Mouse (Mus musculus) stomach, postnatal 0 days (tissue): ENCODE measurements around the gene Supt3. TPM values are rescaled to one million over a fixed set of nuclear protein-coding genes. Genes with fewer than 3 reads are reported as not detected.

ENCODE experiments used
- ATAC-seq: fragments of 200-750 bp; cut with Nextera tagmentation; 2 replicates; pipeline ENCODE4 v1.8.0; 2017; ENCODE audit not compliant: low FRiP score, low TSS enrichment
- DNase-seq: peaks from one replicate; pipeline ENCODE4 v3.0.0-alpha.2; 2016; ENCODE audit warnings: low spot score
- H3K27ac ChIP-seq: fragments of 300-500 bp; sonication (generic); replicated peaks from 2 replicates; pipeline ENCODE4 v1.5.1; 2014; ENCODE audit warnings: mild to moderate bottlenecking, control low read depth
- H3K27me3 ChIP-seq: fragments of 300-500 bp; sonication (generic); 2 replicates; pipeline ENCODE4 v1.6.1; 2014; ENCODE audit warnings: low read length; ENCODE audit not compliant: control insufficient read depth, insufficient read depth
- H3K36me3 ChIP-seq: fragments of 300-500 bp; sonication (generic); 2 replicates; pipeline ENCODE4 v1.6.1; 2014; ENCODE audit warnings: low read length, mixed read lengths; ENCODE audit not compliant: control insufficient read depth, insufficient read depth
- H3K4me1 ChIP-seq: fragments of 300-500 bp; sonication (generic); replicated peaks from 2 replicates; pipeline ENCODE4 v1.6.1; 2014; ENCODE audit warnings: antibody characterized with exemption; ENCODE audit not compliant: control insufficient read depth, insufficient read depth
- H3K4me2 ChIP-seq: fragments of 300-500 bp; sonication (generic); replicated peaks from 2 replicates; pipeline ENCODE4 v1.6.1; 2014; ENCODE audit warnings: low read depth, mild to moderate bottlenecking, control low read depth, moderate library complexity
- H3K4me3 ChIP-seq: fragments of 300-500 bp; sonication (generic); 2 replicates; pipeline ENCODE4 v1.5.1; 2014; ENCODE audit warnings: low read depth, low read length, control low read depth
- H3K9ac ChIP-seq: fragments of 300-500 bp; sonication (generic); 2 replicates; pipeline ENCODE4 v1.6.1; 2014; ENCODE audit warnings: mild to moderate bottlenecking, low read length, control low read depth, mixed read lengths
- H3K9me3 ChIP-seq: fragments of 300-500 bp; sonication (generic); 2 replicates; pipeline ENCODE4 v1.6.1; 2016; ENCODE audit warnings: low read length; ENCODE audit not compliant: control insufficient read depth
- CTCF ChIP-seq: IDR thresholded peaks from 2 replicates; pipeline ENCODE4 v1.5.1; 2016; ENCODE audit warnings: antibody characterized with exemption, low read depth, mild to moderate bottlenecking, moderate library complexity
- EP300 ChIP-seq: optimal IDR thresholded peaks from 2 replicates; pipeline ENCODE3; 2016; ENCODE audit warnings: antibody characterized with exemption
- WGBS: fragments of 180-500 bp; shearing (Covaris S2); extraction: QIAGEN DNeasy Blood & Tissue Kit; methylation state at CpG from one replicate; pipeline ENCODE4 v1.1.7; 2014; 5-methylcytosine and 5-hydroxymethylcytosine counted together
- polyA plus RNA-seq: library from polyadenylated mRNA; unstranded; fragments of >200 nt; fragmentation: Nextera tagmentation; extraction: Ambion mirVana; gene quantifications from 2 replicates; pipeline ENCODE4 v1.2.1, GENCODE M21; 2015

The Supt3 gene
- polyA plus RNA-seq, 1 experiment from 2014 or later, result 8.9 TPM

- Histone ChIP-seq H3K4me1 (no peaks in the 10 kb centered on the region), H3K27me3 (no peaks in the 10 kb centered on the region), H3K9me3 (no peaks in the 10 kb centered on the region), H3K27ac (no peak overlapping the region), H3K9ac (no peak overlapping the region), H3K4me3 (no peak overlapping the region), H3K36me3 (no peaks in the 10 kb centered on the region), H3K4me2 (no peak overlapping the region)
- ATAC-seq (no peak), DNase-seq (peak; percentile 12)
- no peak for TF ChIP-seq CTCF
- no peak for TF ChIP-seq EP300
- 58% methylated on average over 6 of the region's 6 CpGs for WGBS
Observed at GRCm38 (mm10) chr17:45032209-45032608, 255.3 kb downstream of the Supt3 start.

- WGBS, result 66% methylated on average over 7 of the region's 7 CpGs
Observed at GRCm38 (mm10) chr17:45033617-45034016, 256.7 kb downstream of the Supt3 start.

GRCm38 (mm10) chr17:45041084-45041483, 264.1 kb downstream of the Supt3 start:
- DNase-seq, result no peak
- H3K27me3 ChIP-seq, result no peaks in the 10 kb centered on the region
- no peak overlapping the region for H3K4me2 ChIP-seq
- no peaks in the 10 kb centered on the region for H3K4me1 ChIP-seq
- H3K27ac ChIP-seq, result no peak overlapping the region
- no peak for ATAC-seq
- H3K9me3 ChIP-seq, result no peaks in the 10 kb centered on the region
- no peak for TF ChIP-seq EP300
- peak; percentile 37 for TF ChIP-seq CTCF
- WGBS, result 70% methylated on average over 2 of the region's 2 CpGs
- H3K36me3 ChIP-seq, result no peaks in the 10 kb centered on the region
- H3K4me3 ChIP-seq, result no peak overlapping the region
- H3K9ac ChIP-seq, result no peak overlapping the region

More at GRCm38 (mm10) chr17:45033617-45034016, 256.7 kb downstream of the Supt3 start:
- ATAC-seq (no peak), DNase-seq (no peak)
- no peak overlapping the region for H3K4me2 ChIP-seq
- H3K36me3 ChIP-seq, result no peaks in the 10 kb centered on the region
- H3K4me3 ChIP-seq, result no peak overlapping the region
- no peak overlapping the region for H3K27ac ChIP-seq
- H3K9ac ChIP-seq, result no peak overlapping the region
- H3K9me3 ChIP-seq, result no peaks in the 10 kb centered on the region
- TF ChIP-seq CTCF (no peak), EP300 (no peak)
- no peaks in the 10 kb centered on the region for H3K4me1 ChIP-seq
- H3K27me3 ChIP-seq, result no peaks in the 10 kb centered on the region

- Histone ChIP-seq H3K36me3 (no peaks in the 10 kb centered on the region), H3K4me1 (no peaks in the 10 kb centered on the region), H3K4me2 (no peak overlapping the region), H3K9ac (no peak overlapping the region), H3K27ac (no peak overlapping the region), H3K27me3 (no peaks in the 10 kb centered on the region), H3K9me3 (no peaks in the 10 kb centered on the region), H3K4me3 (no peak overlapping the region)
- ATAC-seq (no peak), DNase-seq (peak; percentile 20)
- TF ChIP-seq EP300, result no peak
- peak; percentile 57 for TF ChIP-seq CTCF
Observed at GRCm38 (mm10) chr17:45045804-45046203, 268.9 kb downstream of the Supt3 start.

GRCm38 (mm10) chr17:45046583-45046982, 269.6 kb downstream of the Supt3 start:
- Histone ChIP-seq H3K27ac (no peak overlapping the region), H3K9ac (no peak overlapping the region), H3K9me3 (no peaks in the 10 kb centered on the region), H3K4me3 (no peak overlapping the region), H3K4me2 (no peak overlapping the region), H3K27me3 (no peaks in the 10 kb centered on the region), H3K36me3 (no peaks in the 10 kb centered on the region), H3K4me1 (no peaks in the 10 kb centered on the region)
- TF ChIP-seq EP300, result no peak
- TF ChIP-seq CTCF, result peak; percentile 42
- DNase-seq, result no peak
- no peak for ATAC-seq
- WGBS, result 88% methylated on average over 3 of the region's 3 CpGs

GRCm38 (mm10) chr17:45047236-45047635, 270.3 kb downstream of the Supt3 start:
- TF ChIP-seq EP300, result no peak
- no peak for TF ChIP-seq CTCF
- WGBS, result 83% methylated on average over 6 of the region's 6 CpGs
- no peak for ATAC-seq

More at GRCm38 (mm10) chr17:45047236-45047635, 270.3 kb downstream of the Supt3 start:
- DNase-seq, result no peak
- Histone ChIP-seq H3K9me3 (no peaks in the 10 kb centered on the region), H3K4me3 (no peak overlapping the region), H3K4me2 (no peak overlapping the region), H3K27me3 (no peaks in the 10 kb centered on the region), H3K27ac (no peak overlapping the region), H3K36me3 (no peaks in the 10 kb centered on the region), H3K4me1 (no peaks in the 10 kb centered on the region), H3K9ac (no peak overlapping the region)
